Mouse (Mus musculus) layer of hippocampus, adult 9-10 months (tissue): ENCODE data around the gene Olfr452.

Experiments used
- DNase-seq: peaks from one replicate; pipeline ENCODE4 v3.0.0; 2022; ENCODE audit warnings: low spot score

Gene Olfr452

DNA sequence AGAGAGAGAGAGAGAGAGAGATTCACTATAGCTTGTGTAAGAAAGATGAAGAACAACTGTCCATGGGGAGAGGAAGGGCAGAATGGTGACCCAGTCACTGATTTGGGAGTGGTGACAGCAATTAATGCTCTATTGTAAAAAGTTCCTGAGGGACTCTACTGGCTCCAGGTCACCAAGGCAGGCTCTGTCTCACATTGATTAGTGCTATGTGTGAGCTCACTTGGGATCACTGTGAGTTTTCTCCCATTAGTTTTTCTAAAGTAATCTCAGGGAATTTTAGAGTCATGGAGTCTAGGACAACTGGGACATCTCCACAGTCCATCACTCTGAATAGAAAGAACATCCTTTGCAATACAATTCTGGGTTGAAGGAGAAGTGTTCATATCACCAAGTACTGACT is at the start of gene Olfr452:
Olfr452 (plus strand) TSS at position 301 of the 400 bp plus-strand sequence.
- DNase-seq, result no peak

DNA sequence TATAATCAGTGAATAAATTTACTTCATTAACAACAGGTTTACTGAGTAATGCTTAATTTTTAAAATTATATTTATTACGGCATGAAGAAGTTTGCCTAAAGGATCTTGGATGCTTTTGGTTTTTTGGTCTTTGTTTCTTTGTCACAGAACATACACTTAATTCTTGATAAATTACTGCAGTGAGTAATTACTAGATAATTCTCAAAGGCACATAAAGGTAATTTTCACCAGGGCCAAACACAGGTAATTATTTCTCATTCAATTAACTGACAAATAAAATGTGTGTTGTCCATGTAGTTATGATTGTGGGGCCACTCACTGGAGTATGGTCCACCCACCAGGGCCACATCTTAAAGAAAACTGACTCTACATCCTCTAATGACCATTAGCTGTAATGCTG is 45.8 kb upstream of the Olfr452 start, which contains the start of gene Olfr453:
Olfr453 (plus strand) TSS at position 301 of the 400 bp plus-strand sequence.
- no peak for DNase-seq

DNA sequence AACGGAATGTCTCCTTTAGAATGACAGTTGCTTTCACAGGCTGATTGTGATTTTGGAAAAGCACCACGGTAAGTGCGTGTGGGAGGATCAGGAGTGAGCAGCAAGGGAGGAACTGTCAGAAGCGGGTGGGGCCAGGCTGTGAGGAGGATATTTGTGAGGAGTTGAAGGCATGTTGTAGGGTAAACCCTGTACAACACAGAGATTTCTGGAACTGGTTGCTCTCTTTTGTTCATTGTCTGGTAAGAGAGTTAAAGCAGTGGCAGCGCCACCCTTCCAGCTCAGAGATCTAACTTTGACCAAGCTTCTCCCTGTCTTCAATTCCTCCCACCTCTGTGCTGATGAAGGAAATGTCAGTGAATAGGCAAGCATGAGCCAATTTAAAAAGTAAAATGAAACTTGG is 42.6 kb upstream of the Olfr452 start:
- no peak for DNase-seq

DNA sequence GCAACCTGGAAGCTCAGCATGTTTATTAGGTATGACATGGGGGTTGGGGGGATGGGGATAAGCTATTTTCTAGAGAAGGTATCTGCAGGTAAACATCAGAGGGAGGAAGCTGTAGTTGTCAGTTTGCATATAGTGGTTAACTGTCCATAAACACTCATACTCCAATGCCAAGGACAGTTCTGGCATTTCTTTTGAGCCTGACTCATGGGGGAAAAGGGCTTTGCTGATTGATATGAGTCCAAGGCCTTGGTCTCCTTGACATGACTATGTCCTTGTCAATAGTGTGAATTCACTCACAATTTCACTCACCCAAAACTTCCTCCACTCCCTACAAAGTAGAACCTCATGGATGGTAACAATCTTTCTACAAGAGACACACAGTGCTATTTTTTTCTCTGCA is 37.0 kb upstream of the Olfr452 start:
- DNase-seq, result no peak

DNA sequence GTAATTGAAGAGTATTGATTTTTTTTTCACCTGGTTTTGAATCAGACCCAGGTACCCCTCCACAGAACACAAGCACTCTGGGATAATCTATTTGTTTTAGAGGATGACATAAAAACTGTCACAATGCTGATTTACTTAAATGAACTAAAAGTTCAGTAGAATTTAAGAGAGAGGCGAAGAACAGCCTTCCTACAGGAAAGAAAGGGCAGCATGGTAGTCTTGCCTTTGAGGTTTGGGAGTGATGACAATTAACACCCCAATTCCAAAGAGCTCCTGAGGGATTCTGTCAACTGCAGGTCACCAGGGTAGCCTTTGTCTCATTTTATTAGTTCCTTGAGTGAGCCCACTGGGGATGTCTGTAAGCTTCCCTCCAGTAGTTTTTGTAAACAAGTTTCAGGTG is 28.8 kb upstream of the Olfr452 start, which contains the start of gene Olfr38:
Olfr38 (plus strand) TSS at position 301 of the 400 bp plus-strand sequence.
- DNase-seq, result no peak

DNA sequence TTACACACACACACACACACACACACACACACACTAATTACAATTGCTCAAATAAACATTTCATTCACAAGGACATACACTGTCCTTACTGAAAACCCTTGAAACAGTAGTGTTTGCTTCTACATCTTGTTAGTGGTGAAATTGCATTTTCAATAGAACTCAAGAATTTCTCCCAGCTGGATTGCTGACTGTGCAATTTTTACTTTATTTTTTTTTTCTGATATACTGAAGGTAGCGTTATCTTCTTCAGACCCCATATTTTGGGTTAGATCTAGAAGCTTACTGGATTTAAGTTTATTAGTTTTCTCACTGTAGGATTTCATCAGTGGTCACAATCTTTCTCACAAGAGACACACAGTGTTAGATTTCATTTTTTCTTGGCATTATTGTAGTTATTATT is 7.8 kb upstream of the Olfr452 start:
- no peak for DNase-seq

DNA sequence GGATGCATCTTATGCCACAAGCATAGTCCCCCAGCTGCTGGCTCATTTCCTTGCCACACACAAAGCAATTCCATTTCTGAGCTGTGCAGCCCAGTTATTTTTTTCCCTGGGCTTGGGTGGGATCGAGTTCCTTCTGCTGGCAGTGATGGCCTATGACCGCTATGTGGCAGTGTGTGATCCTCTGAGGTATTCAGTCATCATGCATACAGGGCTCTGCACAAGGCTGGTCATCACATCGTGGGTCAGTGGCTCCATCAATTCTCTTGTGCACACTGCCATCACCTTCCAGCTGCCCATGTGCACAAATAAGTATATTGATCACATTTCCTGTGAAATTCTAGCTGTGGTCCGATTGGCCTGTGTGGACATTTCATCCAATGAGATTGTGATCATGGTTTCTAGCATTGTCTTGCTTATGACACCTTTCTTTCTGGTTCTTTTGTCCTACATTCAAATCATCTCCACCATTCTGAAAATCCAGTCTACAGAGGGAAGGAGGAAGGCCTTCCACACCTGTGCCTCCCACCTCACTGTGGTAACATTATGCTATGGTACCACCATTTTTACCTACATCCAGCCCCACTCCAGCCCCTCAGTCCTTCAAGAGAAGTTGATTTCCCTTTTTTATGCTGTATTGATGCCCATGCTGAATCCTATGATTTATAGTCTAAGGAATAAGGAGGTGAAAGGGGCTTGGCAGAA is 5.5 kb downstream of the Olfr452 start:
- DNase-seq, result no peak

DNA sequence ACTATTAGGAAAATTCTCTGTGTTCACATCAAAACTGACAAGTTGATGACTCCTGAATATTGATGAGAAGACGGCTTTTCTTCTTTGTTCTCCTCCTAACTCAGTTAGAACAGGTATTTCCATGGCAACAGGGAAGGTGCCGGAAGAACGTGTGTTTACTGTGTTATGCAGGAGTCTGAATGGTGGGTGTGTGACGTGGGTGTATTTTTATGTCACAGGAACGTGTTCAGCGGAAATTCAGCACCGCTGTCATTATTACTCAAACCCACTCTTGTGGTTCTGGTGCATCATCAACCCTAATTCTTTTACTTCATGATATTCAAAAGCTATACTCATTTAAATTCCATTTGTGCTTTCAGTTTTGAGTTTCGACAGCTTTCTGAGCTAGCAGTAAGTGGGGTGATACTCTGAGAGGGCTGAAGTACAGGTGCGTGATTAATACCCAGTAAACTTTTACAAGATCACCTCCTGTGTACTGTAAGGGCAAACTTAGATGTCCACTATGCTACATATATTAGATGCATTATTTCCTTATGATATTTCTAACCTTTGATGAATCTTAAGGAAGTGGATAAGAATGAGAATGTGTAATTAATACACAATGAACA is 6.2 kb downstream of the Olfr452 start:
- no peak for DNase-seq

DNA sequence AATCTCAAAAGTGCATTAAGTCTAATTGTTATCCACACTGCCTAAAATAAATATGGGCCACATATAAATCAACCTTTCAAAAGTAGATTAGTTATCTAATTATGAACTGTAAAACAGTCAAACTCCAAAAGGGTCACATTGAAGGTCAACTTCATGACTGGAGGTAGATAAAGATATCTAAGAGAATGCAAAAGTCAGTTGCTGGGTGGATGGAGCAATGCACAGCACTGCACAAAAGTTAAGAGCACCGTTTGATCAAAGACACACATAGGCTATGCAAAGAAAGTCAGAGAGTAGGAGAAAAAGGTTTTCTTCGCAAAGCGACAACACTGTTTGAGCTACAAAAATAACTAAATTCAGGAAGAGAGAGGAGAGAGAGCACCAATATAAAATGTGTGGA is 10.1 kb downstream of the Olfr452 start:
- DNase-seq, result no peak

DNA sequence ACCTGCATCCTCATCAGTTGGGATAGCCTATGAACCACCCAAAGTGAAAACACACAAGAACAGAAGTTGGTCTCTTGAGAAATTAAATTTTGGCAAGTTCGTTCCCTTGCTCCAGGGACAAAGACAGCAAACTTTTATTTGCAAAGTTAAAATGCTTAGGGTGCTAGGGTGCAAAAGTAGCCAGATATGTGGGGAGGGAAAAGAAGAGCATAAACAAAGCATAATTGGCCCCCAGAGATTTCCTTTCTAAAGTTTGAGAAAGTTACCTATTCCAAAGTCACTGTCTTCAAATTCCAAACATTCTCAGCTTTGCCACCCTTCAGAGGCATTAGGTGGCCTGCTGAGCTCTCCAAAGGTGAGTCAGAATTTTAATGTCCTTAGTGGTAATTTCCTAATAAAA is 26.7 kb downstream of the Olfr452 start, which contains the start of gene Olfr450:
Olfr450 (plus strand) TSS at position 301 of the 400 bp plus-strand sequence.
- no peak for DNase-seq

DNA sequence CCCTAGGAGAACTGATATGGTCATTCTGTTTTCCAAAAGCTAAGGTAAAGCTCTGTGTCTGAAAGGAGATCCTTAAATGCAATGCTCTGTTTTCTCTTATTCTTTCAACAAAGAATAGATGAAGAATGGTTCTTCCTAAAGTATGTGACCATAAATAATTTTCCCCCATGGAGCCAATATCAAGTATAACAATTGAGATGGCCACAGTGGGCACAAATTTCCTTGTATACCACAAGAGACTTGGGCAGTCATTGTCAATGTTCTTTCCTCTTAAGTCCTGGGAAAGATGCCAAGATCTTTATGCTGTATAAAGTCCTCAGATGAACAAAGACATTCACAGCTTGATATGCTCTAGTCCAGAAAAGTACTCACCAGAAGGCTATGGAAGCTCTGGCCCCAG is 49.2 kb downstream of the Olfr452 start, which contains the start of gene Olfr449:
Olfr449 (plus strand) TSS at position 301 of the 400 bp plus-strand sequence.
- DNase-seq, result no peak
